Mouse (Mus musculus) stomach, postnatal 0 days (tissue): ENCODE results near the gene Pomt1. TPM values are rescaled to one million over a fixed set of nuclear protein-coding genes. Genes with fewer than 3 reads are reported as not detected.
A peak's percentile ranks its signal among the peaks of the same experiment; 100 is the strongest.

Experiments
- ATAC-seq: fragments of 200-750 bp; cut with Nextera tagmentation; 2 replicates; pipeline ENCODE4 v1.8.0; 2017; ENCODE audit not compliant: low FRiP score, low TSS enrichment
- DNase-seq: peaks from one replicate; pipeline ENCODE4 v3.0.0-alpha.2; 2016; ENCODE audit warnings: low spot score
- H3K27ac ChIP-seq: fragments of 300-500 bp; sonication (generic); replicated peaks from 2 replicates; pipeline ENCODE4 v1.5.1; 2014; ENCODE audit warnings: mild to moderate bottlenecking, control low read depth
- H3K27me3 ChIP-seq: fragments of 300-500 bp; sonication (generic); 2 replicates; pipeline ENCODE4 v1.6.1; 2014; ENCODE audit warnings: low read length; ENCODE audit not compliant: control insufficient read depth, insufficient read depth
- H3K36me3 ChIP-seq: fragments of 300-500 bp; sonication (generic); 2 replicates; pipeline ENCODE4 v1.6.1; 2014; ENCODE audit warnings: low read length, mixed read lengths; ENCODE audit not compliant: control insufficient read depth, insufficient read depth
- H3K4me1 ChIP-seq: fragments of 300-500 bp; sonication (generic); replicated peaks from 2 replicates; pipeline ENCODE4 v1.6.1; 2014; ENCODE audit warnings: antibody characterized with exemption; ENCODE audit not compliant: control insufficient read depth, insufficient read depth
- H3K4me2 ChIP-seq: fragments of 300-500 bp; sonication (generic); replicated peaks from 2 replicates; pipeline ENCODE4 v1.6.1; 2014; ENCODE audit warnings: low read depth, mild to moderate bottlenecking, control low read depth, moderate library complexity
- H3K4me3 ChIP-seq: fragments of 300-500 bp; sonication (generic); 2 replicates; pipeline ENCODE4 v1.5.1; 2014; ENCODE audit warnings: low read depth, low read length, control low read depth
- H3K9ac ChIP-seq: fragments of 300-500 bp; sonication (generic); 2 replicates; pipeline ENCODE4 v1.6.1; 2014; ENCODE audit warnings: mild to moderate bottlenecking, low read length, control low read depth, mixed read lengths
- H3K9me3 ChIP-seq: fragments of 300-500 bp; sonication (generic); 2 replicates; pipeline ENCODE4 v1.6.1; 2016; ENCODE audit warnings: low read length; ENCODE audit not compliant: control insufficient read depth
- CTCF ChIP-seq: IDR thresholded peaks from 2 replicates; pipeline ENCODE4 v1.5.1; 2016; ENCODE audit warnings: antibody characterized with exemption, low read depth, mild to moderate bottlenecking, moderate library complexity
- EP300 ChIP-seq: optimal IDR thresholded peaks from 2 replicates; pipeline ENCODE3; 2016; ENCODE audit warnings: antibody characterized with exemption
- WGBS: fragments of 180-500 bp; shearing (Covaris S2); extraction: QIAGEN DNeasy Blood & Tissue Kit; methylation state at CpG from one replicate; pipeline ENCODE4 v1.1.7; 2014; 5-methylcytosine and 5-hydroxymethylcytosine counted together
- polyA plus RNA-seq: library from polyadenylated mRNA; unstranded; fragments of >200 nt; fragmentation: Nextera tagmentation; extraction: Ambion mirVana; gene quantifications from 2 replicates; pipeline ENCODE4 v1.2.1, GENCODE M21; 2015

Pomt1 gene
- polyA plus RNA-seq, 1 experiment from 2014 or later = 6.2 TPM

DNA sequence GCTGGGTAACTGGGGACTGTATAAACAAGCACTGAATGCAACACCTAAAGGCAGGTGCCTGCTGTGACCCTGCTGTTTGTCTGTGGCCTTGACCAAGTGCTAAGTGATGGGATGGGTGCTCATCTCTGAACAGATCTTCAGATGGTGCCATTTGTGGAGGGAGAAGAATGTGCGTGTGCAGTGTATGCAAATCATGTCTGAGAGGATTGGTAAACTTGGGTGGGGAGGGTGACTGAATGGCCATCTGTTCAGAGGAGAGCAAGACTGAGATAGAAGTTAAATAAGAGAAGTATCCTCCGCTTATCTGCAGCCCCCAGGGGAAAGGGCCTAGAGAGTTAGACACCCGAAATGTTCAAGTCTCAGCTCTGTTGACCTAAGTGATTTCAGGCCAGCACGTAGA is 63.1 kb downstream of the Pomt1 start:
- Histone ChIP-seq H3K4me3 (no peak overlapping the region), H3K36me3 (peaks cover 37% of the 10 kb centered on the region), H3K27me3 (no peaks in the 10 kb centered on the region), H3K9me3 (no peaks in the 10 kb centered on the region), H3K27ac (no peak overlapping the region), H3K4me1 (no peaks in the 10 kb centered on the region), H3K9ac (no peak overlapping the region), H3K4me2 (no peak overlapping the region)
- ATAC-seq (no peak), DNase-seq (no peak)
- TF ChIP-seq EP300 (no peak), CTCF (no peak)
- 91% methylated on average over 4 of the region's 4 CpGs for WGBS

DNA sequence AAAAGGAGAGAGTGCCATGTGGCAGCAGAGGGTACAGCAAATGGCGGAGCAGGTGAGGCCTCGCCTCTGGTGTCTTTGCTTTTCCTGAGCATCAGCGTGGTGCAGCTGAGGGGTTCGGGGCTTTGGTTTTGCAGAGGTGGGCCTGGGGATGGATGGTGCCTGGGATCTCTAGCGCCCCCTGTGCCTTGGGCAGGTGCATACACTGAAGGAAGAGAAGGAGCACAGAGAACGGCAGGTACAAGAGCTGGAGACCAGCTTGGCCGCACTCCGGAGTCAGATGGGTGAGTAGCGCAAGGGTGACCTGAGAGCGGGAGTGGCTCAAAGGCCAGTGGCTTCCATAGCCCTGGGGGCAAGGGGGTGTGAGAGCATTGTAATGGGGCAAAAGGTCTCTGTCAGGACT is 66.6 kb downstream of the Pomt1 start:
- WGBS = 82% methylated on average over 10 of the region's 10 CpGs
- TF ChIP-seq EP300 = no peak
- TF ChIP-seq CTCF = peak; percentile 52
- H3K4me3 ChIP-seq = no peak overlapping the region
- H3K4me1 ChIP-seq = no peaks in the 10 kb centered on the region
- H3K27me3 ChIP-seq = no peaks in the 10 kb centered on the region
- DNase-seq = no peak
- H3K9me3 ChIP-seq = no peaks in the 10 kb centered on the region
- H3K27ac ChIP-seq = no peak overlapping the region
- H3K4me2 ChIP-seq = no peak overlapping the region
- H3K36me3 ChIP-seq = peaks cover 48% of the 10 kb centered on the region
- ATAC-seq = 0 out of 2 replicates have a peak, but pooled peaks have one; percentile 11
- H3K9ac ChIP-seq = no peak overlapping the region

DNA sequence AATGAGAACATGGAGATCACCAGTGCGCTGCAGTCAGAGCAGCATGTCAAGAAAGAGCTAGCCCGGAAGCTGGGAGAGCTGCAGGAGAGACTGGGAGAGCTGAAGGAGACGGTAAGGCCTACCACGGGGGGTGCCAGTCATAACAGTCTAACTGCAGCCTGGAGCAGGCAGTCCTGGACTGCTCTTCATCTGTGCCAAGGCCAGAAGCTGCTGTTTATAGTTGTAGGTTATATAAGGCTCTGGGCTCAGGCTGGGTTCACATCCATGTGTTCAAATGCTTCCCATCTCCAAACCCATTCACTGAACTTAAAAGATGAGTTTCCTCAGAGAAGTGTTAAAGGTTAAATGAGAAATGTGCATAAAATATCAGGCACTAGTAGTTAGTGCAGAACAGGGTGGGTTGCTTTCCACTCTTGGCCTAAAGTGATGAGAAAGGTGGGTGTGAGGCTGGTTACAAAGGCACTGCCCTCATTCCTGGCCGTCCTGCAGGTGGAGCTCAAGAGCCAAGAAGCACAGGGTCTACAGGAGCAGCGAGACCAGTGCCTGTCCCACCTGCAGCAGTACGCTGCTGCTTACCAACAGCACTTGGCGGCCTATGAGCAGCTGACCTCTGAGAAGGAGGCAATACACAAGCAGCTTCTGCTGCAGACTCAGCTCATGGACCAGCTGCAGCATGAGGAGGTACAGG is 67.9 kb downstream of the Pomt1 start:
- no peak overlapping the region for H3K4me2 ChIP-seq
- 56% methylated on average over 8 of the region's 8 CpGs for WGBS
- no peaks in the 10 kb centered on the region for H3K4me1 ChIP-seq
- TF ChIP-seq CTCF (peak; percentile 83), EP300 (no peak)
- no peak overlapping the region for H3K9ac ChIP-seq
- no peak overlapping the region for H3K27ac ChIP-seq
- peak; percentile 71 for DNase-seq
- no peak overlapping the region for H3K4me3 ChIP-seq
- no peaks in the 10 kb centered on the region for H3K9me3 ChIP-seq
- peak; percentile 49; the same call in 1 of the 2 replicates for ATAC-seq
- H3K36me3 ChIP-seq = peaks cover 36% of the 10 kb centered on the region
- no peaks in the 10 kb centered on the region for H3K27me3 ChIP-seq

Other genes with a start within 250 kb of the Pomt1 start
- gene Fam78a, start 151.7 kb upstream of the Pomt1 start, polyA plus RNA-seq = 0.46 and 0.67 TPM in 2 replicates
- 2.6 and 2.8 TPM in 2 replicates for gene Plpp7, start 141.1 kb upstream of the Pomt1 start, polyA plus RNA-seq
- gene Prrc2b, start 85.5 kb upstream of the Pomt1 start, polyA plus RNA-seq = 18.7 and 21.6 TPM in 2 replicates
- gene Uck1, start 23.6 kb downstream of the Pomt1 start, polyA plus RNA-seq = 32.2 and 34.8 TPM in 2 replicates
- 18.1 and 18.5 TPM in 2 replicates for gene Golga2, start 50.8 kb downstream of the Pomt1 start, polyA plus RNA-seq
- gene Swi5, start 51.5 kb downstream of the Pomt1 start, polyA plus RNA-seq = 254 and 313 TPM in 2 replicates
- 14.0 and 16.1 TPM in 2 replicates for gene Ciz1, start 115.7 kb downstream of the Pomt1 start, polyA plus RNA-seq
- gene Dnm1, start 116.7 kb downstream of the Pomt1 start, polyA plus RNA-seq = 5.6 and 6.2 TPM in 2 replicates
- gene 1110008P14Rik, start 145.3 kb downstream of the Pomt1 start, polyA plus RNA-seq = 85.0 and 90.1 TPM in 2 replicates
- 1.8 TPM in 2 replicates for gene Lcn2, start 151.7 kb downstream of the Pomt1 start, polyA plus RNA-seq
- gene Ptges2, start 159.3 kb downstream of the Pomt1 start, polyA plus RNA-seq = 31.6 and 33.0 TPM in 2 replicates
- gene Naif1, start 213.9 kb downstream of the Pomt1 start, polyA plus RNA-seq = 2.5 and 2.6 TPM in 2 replicates
- 11.1 and 11.5 TPM in 2 replicates for gene Slc25a25, start 214.9 kb downstream of the Pomt1 start, polyA plus RNA-seq